Mouse (Mus musculus) telencephalon, adult 2 months (tissue): ENCODE results near the gene Apod.

ENCODE experiments used
- DNase-seq: peaks from one replicate; pipeline ENCODE4 v3.0.0-alpha.2; 2011; ENCODE audit warnings: low read depth, low spot score

Apod gene

GRCm38 (mm10) chr16:31281981-31282380 is 32.6 kb downstream of the Apod start:
- no peak for DNase-seq

GRCm38 (mm10) chr16:31280176-31280575 is 34.4 kb downstream of the Apod start:
- DNase-seq = no peak

DNA sequence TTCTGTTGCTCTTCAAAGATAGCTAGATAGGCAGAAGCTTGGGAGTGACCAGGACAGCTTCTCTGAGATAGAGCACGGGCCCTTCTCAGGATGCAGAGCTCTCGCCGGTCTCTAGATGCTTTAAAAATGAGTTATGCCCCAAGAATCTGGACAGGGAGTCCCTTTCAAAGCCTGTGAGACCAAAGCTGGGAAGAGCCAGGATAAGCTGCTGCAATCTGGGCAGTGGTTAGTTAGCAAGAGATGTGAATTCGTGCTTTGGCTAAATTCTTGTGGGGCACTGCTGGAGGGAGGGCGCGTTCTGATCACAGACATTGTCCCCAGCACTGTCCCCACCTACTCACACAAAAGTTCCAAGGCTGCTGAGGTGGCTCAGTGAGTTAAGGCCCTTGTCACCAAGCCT is 36.0 kb downstream of the Apod start:
- no peak for DNase-seq

DNA sequence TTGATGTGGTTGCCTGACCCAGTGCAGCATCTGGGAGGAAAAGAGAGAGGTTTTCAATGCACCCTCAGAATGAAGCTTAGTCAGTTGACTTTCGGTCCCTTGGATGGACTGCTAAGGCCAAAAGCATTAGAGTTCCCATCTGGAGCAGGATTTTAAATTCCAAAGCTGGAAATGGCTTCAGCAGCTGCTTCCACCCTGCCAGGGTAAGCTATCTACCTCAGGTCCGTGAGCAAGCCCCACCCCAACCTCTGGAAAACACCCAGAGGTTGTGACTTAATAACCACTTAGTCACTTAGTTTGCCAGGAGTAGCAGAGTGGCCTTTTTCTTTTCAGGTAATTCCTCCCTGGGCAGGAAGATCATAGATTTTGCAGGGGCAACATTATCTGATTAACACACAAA is 36.5 kb downstream of the Apod start:
- DNase-seq = no peak

DNA sequence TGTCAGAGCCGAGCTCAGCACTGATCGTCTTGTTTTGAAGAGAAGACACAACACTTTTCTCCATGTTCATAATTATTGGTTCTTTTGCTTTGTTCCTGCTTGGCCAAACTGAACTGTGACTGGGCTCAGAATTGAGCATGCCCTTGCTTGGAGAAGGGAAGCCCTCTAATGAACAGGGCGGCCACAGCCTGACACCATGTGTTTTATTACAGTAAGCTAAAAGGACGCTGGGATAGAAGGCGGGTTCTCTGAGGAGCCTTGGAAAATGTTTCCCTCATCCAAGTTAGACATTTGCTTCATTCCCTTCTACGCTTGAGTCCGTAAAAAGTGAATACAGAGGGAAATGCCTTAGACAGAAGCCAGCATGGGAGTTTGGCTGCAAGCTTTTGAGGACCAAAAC is 37.6 kb downstream of the Apod start:
- DNase-seq = no peak

DNA sequence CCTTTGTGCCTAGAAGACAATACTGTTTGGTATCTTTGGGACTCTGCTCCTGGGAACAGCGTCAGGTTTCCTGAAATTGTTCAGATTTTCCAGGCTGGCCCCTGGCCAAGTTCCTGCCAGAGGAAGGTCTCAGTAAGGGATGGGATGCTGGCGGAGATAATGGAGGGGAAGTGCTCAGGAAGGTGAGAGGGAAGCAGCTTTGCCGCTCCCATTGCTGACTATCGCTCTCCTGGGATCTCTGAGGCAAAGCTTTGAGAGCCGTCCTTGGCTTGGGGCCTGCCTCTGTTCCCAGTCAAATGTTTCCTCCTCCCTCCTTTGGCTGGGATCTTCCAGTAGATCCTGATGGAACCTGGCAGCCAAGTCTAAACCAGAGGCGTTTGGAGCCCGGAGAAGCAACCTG is 38.1 kb downstream of the Apod start:
- no peak for DNase-seq

DNA sequence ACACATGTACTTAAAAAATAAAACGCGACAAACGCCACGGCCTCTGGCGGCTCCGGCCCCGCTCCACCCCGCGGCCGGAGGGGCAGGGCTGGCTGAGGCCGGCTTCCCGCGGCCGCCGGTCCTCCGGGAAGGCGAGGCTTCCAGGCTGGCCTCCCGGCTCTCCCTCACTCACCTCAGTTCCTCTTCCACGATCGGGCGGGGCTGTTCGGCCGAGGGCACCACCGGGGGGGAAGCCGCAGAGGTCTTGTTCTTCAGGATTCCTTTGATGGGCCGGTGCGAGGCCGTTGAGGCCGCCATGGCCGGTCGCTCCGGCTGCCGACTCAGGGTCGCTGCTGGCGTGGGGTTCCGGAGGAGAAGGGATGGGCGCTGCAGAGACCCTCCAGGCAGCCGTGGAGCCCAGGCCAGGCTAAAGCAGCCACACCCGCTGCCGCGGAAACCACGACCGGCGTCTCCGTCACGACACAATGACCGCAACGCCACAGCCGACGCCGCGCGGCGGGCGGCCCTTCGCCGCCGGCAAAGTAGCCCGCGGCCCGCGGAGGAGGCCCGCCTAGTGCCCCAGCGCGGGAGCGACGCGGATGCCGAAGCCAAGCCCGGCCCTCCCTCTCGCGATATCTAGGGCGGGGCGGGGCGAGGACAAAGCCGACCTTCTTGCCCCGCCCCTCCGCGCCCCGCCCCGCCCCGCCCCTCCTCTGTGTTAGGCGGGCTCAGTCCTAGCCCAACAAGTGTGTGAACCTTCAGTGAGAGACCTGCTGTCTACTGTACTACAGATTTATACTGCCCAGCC is 39.7 kb downstream of the Apod start, which contains the start of gene Ppp1r2:
TSS of gene Ppp1r2 (minus strand) at position 604 of the 787 bp plus-strand sequence.
- peak; percentile 53 for DNase-seq

DNA sequence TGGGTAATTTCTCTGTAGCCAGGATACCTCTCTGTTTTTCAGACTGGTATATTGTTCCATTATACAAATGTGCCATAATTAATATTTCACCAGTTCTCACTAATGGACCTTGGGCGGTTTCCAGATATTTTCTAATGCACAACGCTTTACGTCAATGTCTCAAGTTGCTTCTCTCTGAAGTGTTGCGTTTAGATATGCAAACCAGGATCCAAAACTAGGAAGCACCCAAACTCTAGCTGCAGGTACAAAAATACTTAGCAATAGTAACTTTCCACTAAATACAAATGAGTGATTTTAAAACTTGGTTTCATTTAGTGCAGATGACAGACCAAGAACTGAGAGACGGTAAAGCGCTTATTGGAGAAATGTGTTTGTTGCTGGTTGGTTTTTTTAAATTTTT is 40.5 kb downstream of the Apod start:
- DNase-seq = no peak

- DNase-seq = no peak
Observed at GRCm38 (mm10) chr16:31266692-31267091, 47.9 kb downstream of the Apod start.

DNA sequence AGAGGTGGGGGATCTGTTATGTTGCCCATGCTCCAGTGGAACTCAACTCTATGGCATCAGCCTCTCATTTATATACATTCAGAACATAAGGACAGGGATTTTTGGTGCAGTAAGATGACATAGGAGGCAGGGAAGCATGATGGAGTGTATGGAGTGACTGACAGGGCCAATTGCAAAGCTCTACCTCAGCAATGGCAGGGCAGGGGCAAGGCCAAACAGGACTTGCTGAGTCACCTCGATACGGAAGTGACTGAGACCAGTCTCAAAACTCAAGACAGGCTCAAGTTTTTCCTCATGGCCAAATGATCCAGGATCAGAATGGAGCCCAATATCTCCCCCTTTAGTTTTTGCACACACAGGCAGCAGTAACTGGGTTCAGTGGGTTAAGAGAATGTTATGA is 58.5 kb downstream of the Apod start:
- no peak for DNase-seq

GRCm38 (mm10) chr16:31255685-31256084 is 58.9 kb downstream of the Apod start:
- no peak for DNase-seq

GRCm38 (mm10) chr16:31249401-31249800 is 65.2 kb downstream of the Apod start:
- DNase-seq = no peak

DNA sequence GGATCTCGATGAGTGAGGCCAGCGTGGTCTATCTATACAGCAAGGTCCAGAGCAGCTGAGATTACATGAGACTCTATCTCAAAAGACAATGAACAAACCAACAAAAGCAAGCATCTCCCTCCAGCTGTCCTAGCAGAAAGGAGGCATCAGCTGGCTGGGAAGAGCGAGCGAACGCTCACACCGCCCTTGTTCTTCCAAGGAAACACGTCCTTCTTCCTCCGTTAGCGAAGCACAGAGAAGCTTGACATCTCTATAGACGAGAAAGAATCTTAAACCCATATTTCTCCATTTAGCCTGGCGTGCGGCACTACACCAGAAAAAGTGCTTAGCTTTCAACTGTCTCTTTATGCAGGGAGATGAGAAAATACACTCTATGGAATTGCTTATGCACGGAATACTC is 65.9 kb downstream of the Apod start:
- no peak for DNase-seq

DNA sequence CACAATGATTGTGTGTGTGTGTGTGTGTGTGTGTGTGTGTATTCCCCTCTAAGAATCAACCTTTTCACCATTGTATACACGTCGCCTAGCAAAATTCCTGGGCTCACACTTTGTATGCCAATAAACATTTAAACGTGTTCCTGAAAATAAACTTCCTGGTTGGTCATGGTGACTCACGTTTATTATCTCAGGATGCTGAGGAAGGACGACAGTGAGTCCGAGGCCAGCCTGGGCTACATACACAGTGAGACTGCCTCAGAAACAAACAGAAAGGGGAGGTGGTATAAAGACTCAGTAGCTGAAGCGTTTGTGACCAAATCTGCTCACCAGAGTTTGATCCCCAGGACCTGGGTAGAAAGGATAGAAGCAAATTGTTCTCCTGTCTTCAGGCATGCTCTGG is 67.2 kb downstream of the Apod start:
- no peak for DNase-seq
